Mouse (Mus musculus): Measurements from ENCODE around the gene Hnrnpd.

Gene Hnrnpd

DNA sequence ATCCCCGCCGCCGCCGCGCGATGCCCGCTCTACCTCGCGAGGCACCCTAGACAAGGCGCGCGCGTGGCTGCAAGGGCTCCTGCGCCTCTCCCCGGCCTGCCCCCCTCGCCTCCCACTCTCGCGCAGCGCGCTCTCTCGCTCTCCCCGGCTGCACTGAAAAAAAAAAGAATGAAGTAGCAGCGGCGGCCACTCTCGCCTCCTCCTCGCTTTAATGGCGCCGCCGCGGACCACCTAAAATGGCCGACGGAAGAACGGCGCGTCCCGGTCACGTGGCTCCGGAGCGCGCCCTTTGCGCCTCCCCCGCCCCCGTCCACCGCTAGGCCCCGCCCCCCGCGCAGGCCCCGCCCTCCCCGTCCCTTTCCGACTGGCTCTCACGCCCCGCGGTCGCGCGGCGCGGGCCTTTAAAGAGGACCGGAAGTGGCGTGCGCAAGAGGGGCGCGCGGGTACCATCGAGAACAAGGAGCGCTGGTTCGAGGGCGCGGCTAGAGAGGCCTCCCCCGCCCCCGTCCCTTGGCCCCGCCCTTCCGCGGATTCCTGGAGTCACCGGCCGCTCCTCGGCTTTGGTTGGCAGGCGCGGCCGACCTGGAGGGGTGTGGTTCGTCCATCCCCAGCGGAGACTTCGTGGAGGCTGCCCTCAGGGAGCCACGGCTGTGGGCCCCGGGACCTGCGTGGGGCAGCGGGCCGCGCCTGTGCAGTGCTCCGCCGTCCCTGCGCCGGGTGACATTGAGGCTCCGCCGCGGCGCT lies at the start of gene Hnrnpd, which contains the start of gene 4930524J08Rik:
Gene Hnrnpd, minus strand, starts transcription at position 240 of the 744 bp plus-strand sequence.
Gene 4930524J08Rik, plus strand, starts transcription at position 363 of the 744 bp plus-strand sequence.
- peak; percentile 96 for DNase-seq (ENCODE audit: extremely low spot score, low spot score)

DNA sequence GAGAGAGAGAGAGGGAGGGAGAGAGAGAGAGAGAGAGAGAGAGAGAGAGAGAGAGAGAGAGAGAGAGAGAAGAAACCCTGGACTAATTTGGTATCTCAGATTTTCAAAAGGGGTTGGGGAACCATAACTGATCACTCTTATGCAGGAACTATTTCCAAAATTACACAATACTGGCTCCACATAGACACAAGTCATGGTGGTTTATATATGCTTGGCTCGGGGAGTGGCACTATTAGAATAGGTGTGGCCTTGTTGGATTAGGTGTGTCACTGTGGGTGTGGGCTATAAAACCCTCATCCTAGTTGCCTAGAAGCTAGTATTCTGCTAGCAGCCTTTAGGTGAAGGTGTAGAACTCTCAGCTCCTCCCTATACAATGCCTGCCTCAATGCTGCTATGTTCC lies 46.1 kb upstream of the Hnrnpd start:
- no peak for DNase-seq (ENCODE audit: extremely low spot score, low spot score)

DNA sequence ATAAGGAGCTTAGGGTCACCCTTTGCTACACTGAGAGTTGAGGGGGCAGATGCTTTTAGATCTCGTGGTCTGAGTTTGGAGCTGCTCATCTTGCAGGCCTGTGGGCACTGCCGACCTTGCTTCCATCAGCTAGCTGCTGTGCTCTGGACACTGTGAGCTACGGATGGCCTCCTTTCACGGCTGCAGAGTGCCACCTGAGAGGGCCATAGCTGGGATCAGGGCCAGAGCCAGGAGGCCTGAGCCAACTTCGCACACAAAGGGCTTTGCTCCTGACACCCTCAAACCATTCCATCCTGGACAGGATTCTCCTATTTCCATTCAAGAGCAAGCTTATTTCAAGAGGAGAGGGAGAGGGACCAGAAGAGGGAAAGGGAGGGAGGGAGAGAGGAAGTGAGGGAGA lies 45.7 kb upstream of the Hnrnpd start:
- DNase-seq (ENCODE audit: extremely low spot score, low spot score), result no peak

DNA sequence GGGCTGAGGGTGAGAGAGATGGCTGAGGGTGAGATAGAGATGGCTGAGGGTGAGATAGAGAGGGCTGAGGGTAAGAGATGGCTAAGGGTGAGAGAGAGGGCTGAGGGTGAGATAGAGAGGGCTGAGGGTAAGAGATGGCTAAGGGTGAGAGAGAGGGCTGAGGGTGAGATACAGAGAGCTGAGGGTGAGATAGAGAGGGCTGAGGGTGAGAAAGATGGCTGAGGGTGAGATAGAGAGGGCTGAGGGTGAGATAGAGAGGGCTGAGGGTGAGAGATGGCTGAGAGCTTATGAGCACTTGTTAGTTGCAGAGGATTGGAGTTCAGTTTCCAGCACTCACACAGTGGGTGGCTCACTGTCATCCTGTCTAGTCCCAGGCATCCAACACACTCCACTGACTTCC lies 41.4 kb upstream of the Hnrnpd start:
- no peak for DNase-seq (ENCODE audit: extremely low spot score, low spot score)

DNA sequence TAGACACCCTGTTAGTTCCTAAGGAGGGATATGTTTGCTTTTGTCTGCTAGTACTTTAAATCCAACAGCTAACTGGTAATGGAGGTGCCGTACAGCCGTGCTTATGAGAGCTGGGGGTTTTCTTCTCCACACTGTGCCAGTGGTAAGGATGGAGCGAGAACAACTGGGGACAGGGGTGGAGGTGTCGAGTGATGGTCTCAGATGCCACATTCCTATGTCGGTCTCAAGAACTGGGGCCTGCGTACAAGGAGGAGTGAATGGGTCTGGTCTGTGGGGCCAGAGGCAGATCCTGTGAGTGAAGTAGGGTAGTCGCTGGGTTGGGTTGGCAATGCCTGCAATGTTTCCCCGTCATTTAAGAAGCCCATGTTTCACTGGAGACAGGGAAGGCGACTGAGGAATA lies 33.9 kb upstream of the Hnrnpd start:
- DNase-seq (ENCODE audit: extremely low spot score, low spot score), result no peak

DNA sequence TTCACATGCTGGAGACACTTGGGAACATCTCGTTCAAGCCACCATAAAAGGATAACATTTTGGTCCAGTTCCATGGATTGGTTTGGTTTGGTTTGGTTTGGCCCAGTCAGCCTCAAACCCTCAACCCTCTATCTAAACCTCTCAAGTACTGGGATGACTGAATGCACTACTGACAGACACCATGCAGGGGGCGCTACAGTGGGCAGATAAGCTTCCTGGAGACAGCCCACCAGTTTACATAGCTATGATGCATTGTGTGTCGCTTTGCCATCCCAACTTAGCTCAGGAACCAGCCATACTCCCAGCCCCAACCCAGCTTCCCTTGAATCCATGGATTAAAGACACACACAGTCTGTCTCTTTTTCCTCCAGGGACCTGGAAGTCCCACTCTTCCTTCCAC lies 29.7 kb upstream of the Hnrnpd start:
- no peak for DNase-seq (ENCODE audit: extremely low spot score, low spot score)

DNA sequence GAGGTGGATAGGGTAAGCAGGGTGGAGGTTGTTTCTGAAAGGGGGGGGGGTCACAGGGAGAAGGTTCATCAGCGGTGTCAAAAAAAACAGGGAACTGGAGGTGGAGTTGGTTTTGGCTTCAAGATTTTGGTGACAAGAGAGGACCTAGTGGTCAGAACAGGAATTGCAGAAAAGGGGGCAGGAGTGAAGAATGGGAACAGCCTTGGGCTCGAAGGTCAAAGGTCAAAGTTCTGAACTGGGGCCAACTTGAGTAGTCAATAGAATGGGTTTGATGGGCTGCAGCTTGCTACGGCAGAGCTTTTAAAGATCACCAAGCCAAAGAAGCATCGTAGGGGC lies 28.3 kb upstream of the Hnrnpd start:
- no peak for DNase-seq (ENCODE audit: extremely low spot score, low spot score)

DNA sequence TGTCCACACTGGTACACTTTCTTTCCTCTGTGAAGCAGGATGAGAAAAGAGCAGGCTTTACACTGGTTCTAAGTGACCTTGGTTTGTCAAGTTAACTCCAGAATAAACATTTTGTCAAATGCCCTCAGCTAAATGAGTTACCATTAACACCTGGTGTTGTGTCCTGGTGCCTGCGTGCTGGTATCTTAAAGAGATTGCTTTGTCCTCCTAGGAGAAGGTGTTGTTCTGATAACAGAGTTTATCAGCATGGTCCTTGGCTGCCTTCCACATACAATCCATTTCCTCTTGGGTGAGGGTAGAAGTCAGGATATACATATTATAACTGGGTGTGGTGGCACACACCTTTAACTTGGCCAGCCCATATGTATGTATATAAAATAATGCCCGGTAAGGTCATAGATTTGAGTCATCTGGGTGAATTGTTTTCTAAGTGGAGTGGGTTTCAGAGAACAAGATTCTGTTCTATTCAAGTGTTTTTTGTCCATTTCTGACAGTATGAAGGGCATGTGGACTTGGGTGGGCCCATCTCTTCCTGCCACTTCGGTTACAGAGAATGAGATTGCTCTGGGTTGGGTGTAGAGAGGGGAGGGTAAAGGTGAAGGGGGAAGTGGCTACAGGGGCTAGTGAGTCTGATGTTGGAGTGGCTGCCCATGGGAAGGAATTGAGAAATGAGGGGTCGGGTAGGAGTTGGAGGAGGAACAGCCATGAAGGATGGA lies 27.7 kb upstream of the Hnrnpd start:
- no peak for DNase-seq (ENCODE audit: extremely low spot score, low spot score)

DNA sequence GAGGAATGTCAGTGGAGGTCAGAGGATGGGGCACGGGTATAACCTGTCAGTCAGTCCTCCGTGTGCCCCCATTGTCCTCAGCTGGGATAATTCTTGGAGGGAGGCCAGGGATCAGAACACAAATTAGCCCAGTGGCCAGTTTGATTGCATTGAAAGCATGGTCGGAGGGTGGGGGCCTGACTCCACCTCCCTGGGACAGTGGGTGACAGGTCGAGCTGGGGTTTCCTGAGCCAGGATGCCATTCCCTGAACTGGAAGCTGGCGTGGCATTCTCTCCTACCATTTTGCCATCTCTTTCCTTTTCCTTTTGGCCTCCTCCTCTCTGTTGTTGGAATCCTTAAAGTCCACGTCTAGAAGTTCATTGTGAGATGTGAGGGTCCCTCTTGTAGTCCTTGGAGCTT lies 27.2 kb upstream of the Hnrnpd start:
- DNase-seq (ENCODE audit: extremely low spot score, low spot score), result no peak

DNA sequence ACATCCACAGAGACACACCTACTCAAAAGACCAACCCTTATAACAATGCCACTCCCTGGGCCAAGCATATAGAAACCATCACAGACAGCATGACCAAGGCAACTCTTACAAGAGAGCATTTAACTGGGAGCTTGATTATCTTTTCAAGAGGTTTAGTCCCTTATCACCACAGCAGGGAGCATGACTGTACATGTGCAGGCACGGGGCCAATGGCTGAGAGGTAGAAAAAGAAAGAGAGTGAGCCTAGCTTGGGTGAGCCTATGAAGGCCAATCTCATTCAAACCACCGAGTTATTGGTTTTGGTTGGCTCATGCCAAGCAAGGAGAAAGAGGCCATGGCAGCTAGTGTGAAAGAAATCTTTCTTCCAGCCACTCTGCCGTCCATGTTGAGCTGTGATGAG lies 26.7 kb upstream of the Hnrnpd start:
- no peak for DNase-seq (ENCODE audit: extremely low spot score, low spot score)

DNA sequence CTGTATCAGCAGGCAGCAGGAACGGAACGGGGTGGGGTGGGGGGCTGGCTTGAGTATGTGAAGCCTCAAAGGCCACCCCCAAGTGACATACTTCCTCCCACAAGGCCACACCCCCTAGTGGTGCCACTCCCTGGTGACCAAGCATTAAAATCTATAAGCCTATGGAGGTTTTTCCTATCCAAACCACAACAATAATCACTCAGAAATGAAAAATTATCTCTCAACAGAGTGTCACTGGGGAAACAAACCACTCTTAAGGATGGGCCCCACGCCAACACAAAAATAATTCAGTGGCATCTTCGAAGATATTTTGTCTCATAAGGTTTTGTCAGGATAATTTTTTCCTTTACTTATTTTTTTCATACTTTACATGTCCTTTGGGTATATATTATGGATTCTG lies 25.2 kb upstream of the Hnrnpd start:
- DNase-seq (ENCODE audit: extremely low spot score, low spot score), result no peak

DNA sequence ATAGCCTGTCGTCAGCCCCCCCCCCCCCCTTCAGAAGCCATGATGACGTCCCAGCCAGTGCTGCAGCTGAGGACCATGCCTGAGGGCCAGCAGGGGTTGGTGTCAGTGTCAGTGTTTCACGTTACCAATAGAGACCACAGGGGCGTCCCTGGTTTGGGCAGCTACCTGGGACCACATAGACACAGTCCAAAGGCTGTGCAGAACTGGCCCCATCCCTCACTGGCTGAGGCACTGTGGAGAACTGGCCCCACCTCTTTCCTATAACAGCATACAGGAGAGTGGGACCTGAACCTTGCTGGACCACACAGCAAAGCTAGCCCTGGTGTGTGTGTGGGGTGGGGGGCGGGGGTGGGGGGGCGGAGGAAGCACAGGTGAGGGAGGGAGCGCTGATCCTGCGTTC lies 21.8 kb upstream of the Hnrnpd start:
- no peak for DNase-seq (ENCODE audit: extremely low spot score, low spot score)

DNA sequence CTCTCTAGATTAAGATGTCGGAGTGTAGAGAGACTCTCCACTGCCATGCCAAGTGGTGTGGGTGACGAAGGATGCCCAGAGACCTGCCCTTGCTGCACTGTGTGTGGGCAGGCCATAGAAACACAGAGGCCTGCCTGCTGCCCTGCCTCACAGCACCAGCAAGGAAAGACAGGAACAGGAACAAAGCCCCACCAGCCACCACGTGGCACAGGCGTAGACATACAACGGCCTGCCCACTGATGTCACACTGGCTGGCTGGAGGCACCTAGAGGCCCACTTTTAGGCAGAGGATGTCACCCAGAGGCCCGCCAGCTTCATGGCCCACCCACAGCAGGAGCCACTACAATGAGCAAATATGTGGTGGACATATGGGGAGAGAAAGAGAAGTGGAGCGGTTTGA lies 21.3 kb upstream of the Hnrnpd start:
- DNase-seq (ENCODE audit: extremely low spot score, low spot score), result no peak

DNA sequence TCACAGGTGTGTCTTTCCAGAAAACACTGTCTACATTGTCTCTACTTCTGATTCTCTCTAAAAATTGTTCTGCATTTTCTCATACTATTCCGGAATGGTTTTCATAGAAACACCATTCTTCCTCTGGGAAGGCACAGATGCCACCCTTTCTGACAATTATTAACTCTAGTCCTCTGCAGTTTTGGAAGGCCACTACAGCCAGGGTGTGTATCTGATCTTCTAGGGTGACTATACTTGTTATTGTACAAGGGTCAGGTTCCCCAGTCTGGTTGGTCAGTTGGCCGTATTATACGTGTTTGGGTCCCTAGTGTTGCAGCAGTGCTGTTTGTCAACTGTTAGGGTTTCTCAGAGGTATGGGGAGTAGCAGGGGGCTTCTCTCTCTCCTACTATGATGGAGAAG lies 15.9 kb upstream of the Hnrnpd start:
- DNase-seq (ENCODE audit: extremely low spot score, low spot score), result no peak

DNA sequence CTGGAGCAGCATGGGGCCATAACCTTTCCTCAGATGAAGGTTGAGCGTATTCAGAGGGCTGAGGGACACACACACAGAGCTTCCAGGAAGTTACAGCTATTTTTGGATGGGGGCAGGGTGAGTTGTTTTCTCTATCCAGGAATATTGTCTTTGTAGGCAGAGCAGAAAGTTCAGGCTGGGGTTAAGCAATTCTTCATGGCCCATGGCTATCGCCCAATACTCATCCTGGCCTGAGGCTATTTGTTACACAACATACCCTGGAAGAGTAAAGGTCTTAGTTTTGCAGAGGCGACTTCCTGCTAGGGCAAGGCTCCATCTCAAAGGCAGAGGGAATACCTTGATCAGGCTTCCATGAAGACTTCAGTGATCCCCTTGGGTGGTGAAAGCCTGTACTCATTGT lies 15.4 kb upstream of the Hnrnpd start:
- DNase-seq (ENCODE audit: extremely low spot score, low spot score), result no peak

DNA sequence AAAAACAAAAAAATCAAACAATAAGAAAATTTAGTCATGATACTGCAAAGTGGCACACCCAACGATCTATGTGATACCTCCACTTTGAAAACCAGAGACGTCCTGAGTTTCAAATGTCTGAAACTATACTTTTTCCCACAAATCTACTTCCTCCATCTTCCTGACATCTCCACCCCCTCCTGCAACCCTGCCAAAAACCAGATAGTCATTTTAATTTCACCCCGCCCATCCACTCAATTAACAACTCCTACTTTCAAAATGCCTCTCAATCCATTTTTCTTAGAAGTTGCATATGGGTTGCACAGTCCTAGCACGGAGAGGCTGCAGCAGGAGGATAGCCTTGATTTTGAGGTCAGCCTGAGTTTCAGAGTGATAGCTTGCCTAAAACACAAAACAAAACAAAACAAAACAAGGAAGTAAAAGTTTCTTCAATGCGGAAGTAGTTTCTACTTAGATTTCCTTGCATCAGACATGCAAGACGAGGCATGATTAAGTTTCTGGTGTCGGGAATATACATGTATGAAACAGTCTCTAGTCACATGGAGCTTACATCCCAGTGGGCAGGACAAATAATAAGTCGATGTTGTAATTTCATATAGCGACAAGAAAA lies 4.8 kb upstream of the Hnrnpd start:
- peak; percentile 4 for DNase-seq (ENCODE audit: extremely low spot score, low spot score)

DNA sequence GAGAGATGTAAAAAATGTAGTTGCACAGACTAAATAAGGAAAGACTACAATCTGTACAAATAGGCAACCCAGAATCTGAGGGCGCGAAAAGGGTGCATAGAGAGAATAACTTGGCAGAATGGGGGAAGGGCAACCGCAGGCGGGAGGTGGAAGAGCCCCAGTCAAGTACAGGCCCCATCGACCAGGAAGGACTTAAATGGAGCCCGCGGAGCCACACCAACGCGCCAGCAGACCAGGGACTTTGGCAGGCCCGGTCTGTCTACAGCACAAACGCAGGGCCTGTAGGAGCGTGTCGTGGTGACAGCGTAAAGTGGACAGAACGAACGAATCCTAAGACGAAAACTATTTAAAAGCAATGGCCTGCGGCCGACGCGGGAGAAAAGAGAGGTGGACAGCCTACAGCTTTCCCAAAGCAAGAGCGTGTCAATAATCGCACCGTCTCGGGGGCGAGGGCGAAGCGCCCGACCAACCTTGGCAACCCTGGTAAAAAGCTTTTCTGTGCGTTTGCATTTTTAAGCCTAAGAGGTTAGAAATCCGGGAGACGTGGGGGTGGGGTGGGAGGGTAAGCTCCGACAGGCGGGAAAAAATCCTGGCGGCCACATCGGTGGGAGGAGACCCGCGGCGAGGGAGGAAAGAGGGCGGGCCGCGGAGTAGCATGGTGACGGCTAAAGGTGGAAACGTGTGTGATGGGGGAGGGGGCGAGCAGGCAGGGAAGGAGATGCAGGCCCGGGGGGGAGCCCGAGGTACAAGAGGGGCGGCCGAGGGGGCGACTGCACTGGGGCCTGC lies 1.0 kb downstream of the Hnrnpd start:
- DNase-seq (ENCODE audit: extremely low spot score, low spot score), result peak; percentile 83

DNA sequence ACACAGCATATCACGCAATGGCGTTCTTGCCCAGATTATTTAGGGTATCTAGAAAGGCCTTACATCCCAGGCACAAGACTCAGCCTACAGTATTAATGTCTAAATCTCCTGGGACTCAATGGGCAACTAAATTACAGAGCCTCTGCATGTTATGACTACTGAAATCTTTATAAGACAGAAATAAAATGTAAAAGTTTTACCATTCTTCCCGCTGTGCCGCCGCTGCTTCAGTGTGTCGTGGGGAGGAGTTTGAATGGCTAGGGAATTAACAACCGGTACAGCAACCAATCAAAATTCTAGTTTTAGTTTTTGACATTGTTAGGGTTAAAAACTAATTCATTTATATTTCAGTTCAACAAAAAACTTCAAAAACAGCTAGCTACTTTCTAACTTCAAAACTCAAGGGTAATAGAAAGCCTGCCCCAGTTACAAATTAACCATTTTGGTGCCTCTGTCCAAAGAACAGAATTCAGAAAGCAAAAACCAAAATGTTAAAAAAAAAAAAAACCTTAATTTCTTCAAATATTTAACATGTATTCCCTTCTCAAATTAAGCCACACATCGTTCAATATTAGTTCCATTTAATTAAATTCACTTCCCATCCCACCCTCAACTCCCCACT lies 2.3 kb downstream of the Hnrnpd start:
- DNase-seq (ENCODE audit: extremely low spot score, low spot score), result no peak

DNA sequence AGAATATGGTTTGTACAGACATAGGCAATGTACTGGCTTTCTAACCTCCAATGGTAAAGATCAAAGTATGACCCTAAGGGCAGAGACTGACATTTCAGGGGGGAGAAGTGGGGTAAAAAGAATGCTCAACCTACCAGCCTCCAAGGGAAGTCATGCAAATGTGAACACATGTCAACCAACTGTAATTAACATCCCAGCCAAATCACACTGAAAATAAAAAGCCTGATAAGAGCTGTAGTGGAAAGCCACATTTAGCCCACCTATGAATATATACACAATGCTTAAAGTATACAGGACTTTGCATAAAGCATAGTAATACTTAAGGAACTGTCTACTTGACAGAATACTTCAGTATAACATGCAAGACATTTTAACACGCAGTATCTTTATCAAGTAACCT lies 3.0 kb downstream of the Hnrnpd start:
- DNase-seq (ENCODE audit: extremely low spot score, low spot score), result no peak

DNA sequence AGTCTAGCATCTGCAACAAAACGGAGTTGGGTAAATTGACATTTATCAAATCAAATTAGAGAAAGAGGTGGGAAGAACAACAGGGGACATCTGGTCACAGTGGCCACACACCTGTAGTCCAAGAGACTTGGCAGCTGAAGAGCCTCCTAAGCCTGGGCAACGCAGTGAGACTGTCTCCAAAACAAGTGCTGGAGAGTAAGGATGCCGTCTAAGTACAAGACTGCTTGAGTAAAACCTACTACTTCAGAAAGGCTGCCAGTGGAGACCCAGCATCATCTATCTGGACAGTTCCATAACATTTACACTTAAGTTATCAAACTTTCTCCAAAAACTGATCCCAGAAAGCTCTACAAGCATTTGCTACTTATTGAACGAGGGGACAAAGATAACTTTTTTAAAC lies 3.7 kb downstream of the Hnrnpd start:
- DNase-seq (ENCODE audit: extremely low spot score, low spot score), result no peak

DNA sequence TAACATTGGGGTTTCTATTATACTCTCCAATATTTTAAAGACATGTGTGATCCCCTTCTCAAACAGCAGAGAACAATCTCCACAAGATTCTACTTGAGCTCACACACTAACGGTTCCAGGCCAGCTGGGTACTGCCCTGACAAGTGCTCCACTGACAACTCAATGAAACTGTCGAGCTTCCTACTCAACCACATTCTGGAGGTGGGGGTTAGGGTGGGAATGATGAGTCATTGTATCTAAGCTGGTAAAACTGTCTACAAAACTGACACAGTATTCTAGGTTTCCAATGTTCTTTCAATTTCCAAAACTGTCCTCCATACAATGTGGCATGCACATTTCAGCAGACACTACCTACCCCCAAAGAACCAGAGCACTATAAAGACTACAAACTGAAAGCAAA lies 4.8 kb downstream of the Hnrnpd start:
- DNase-seq (ENCODE audit: extremely low spot score, low spot score), result no peak

DNA sequence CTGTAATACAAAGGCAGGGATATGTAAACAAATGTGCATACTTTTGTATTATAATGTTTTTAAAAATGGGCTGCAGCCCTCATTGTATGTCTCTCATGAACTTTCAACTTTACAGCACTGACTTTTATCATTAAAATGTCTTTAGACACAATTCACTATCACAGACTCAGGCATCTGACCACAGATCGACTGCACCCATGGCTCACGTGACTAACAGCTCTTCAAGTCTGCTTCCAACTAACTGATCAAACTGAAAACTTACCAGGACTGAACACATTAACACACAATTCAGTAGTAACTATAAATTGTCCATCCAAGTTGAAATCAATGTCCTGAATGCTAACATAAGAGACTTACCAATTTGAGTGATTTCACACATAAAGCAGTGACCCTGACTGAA lies 18.8 kb downstream of the Hnrnpd start:
- DNase-seq (ENCODE audit: extremely low spot score, low spot score), result no peak

All from neural tube, embryonic 10.5 days (tissue).